Mouse (Mus musculus) monocyte, adult 5-6 weeks (primary cell): ENCODE data around the gene H2-M10.6. TPM values are rescaled to one million over a fixed set of nuclear protein-coding genes. Genes with fewer than 3 reads are reported as not detected.
A peak's percentile ranks its signal among the peaks of the same experiment; 100 is the strongest.

Source experiments
- ATAC-seq: fragments of 153-309, 156-312 bp; replicated peaks from 2 replicates; pipeline ENCODE4 v1.8.0; 2017; ENCODE audit warnings: mild to moderate bottlenecking; ENCODE audit not compliant: low TSS enrichment, insufficient number of reproducible peaks, severe bottlenecking, poor library complexity, low FRiP score
- total RNA-seq: library from RNA; stranded (forward); fragments of 200-1000, 200-491, 200-594 nt; gene quantifications from 3 replicates; pipeline ENCODE4 v1.2.3, GENCODE M21; 2017

Gene H2-M10.6
- total RNA-seq, 1 experiment from 2014 or later = not detected

- peak; percentile 98 for ATAC-seq
Measured at GRCm38 (mm10) chr17:36836874-36837647, 25.1 kb downstream of the H2-M10.6 start, which contains the start of gene Trim26. TSS of gene Trim26 (plus strand) at chr17:36837134.

- no peak for ATAC-seq
Measured at GRCm38 (mm10) chr17:36839001-36839400, 27.0 kb downstream of the H2-M10.6 start.

DNA sequence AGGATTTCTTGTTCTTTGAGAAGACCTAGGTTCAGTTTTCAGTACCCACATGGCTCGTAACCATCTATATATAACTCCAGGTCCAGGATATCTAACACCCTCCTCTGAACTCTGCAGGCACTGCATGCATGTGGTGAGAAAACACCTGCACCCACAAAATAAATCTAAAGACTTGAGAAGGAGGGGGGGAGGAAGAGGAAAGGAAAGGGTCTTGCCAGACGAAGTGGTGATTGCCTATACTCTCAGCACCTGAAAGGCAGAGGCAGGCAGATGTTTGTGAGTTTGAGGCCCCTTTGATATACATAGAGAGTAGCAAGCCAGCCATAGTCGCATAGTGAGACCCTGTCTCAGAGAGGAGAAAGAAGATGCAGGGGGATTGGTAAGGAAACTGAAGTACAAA lies 28.0 kb downstream of the H2-M10.6 start:
- ATAC-seq = no peak

DNA sequence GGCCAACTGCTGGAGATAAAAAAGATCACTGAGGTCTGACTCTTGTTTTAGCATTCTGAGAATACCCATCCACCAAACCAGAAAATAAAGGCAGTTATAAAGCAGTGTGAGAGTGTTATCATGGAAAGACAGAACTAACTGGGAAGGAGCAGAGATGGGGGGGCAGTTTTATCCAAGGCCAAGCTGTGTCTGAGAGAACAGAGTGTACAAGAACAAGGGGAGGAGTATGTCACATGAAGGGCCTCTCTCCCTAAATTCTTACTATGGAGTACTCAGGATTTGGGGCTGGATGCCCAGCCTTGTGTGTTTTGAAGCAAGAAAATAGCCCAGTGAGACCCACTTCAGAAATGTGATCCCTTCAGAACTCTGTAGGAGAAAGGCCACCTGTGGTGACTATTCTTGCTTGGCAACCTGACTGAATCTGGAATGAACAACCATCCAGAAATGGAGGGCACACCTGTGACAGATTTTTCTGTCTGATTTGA lies 29.0 kb downstream of the H2-M10.6 start:
- no peak for ATAC-seq

GRCm38 (mm10) chr17:36843696-36844095 lies 31.7 kb downstream of the H2-M10.6 start:
- no peak for ATAC-seq

DNA sequence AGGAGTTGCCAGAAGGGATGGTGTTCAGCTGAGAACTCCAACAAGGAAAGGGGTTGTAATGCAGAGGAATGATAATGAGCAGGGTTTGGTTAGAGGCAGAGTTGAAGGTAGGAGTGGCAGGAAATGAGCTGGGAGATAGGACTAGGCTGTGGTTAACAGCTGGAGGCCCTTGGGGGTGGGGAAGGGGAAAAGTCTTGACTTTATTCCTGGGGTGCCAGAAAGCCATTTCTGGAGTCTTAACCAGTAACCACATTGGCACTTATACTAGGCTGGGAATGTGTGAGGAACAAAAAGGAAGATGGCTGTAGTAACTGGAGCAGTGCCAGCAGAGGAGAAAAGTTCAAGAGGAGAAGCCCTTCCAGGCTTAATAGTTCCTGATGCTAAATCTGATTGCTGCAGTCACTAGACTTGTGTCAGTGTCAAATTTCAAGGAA lies 32.3 kb downstream of the H2-M10.6 start:
- no peak for ATAC-seq

- no peak for ATAC-seq
Measured at GRCm38 (mm10) chr17:36844725-36845124, 32.8 kb downstream of the H2-M10.6 start.

DNA sequence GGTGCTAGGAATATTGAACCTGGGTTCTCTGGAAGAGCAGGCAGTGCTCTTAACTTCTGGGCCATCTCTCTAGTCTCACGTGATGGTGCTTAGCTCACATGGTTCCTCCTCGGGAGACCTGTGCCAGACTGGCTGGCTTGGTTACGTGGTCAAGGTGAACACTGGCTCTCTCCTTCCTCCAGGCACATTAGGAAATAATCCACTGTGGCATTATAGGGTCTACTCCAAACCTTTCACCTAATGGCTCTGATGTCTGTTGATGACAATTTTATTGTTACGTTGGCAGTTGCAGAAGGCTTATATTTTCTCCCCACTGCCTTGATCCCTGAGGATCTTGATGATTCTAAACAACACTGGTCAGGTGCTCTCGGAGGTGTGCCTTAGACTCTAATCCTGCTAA lies 36.9 kb downstream of the H2-M10.6 start:
- ATAC-seq = no peak

GRCm38 (mm10) chr17:36849992-36850391 lies 38.0 kb downstream of the H2-M10.6 start:
- no peak for ATAC-seq

- no peak for ATAC-seq
Measured at GRCm38 (mm10) chr17:36851200-36851599, 39.2 kb downstream of the H2-M10.6 start.

DNA sequence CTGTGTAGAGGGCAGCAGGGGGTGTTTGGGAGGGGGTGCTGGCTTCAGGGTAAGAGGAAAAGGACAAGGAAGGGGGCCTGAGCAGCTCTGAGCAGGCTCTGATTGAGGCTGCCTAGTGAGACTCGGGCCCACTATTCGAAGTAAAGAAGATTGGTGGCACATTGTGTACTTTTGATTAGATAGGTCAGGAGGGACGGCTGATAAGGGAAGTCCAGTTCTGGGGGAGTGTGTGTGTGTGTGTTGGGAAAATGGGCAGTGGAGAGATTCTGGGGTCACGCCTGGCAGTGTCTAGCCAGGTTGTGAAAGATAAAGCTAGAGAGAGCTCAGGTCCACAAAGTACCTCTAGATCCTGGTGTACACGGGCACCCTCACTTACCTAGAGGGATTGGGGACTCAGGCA lies 39.7 kb downstream of the H2-M10.6 start:
- no peak for ATAC-seq

- ATAC-seq = no peak
Measured at GRCm38 (mm10) chr17:36855484-36855883, 43.5 kb downstream of the H2-M10.6 start.

- no peak for ATAC-seq
Measured at GRCm38 (mm10) chr17:36856236-36856635, 44.3 kb downstream of the H2-M10.6 start.

- ATAC-seq = no peak
Measured at GRCm38 (mm10) chr17:36858181-36858580, 46.2 kb downstream of the H2-M10.6 start.

- no peak for ATAC-seq
Measured at GRCm38 (mm10) chr17:36861680-36862079, 49.7 kb downstream of the H2-M10.6 start.

Other genes with a start within 250 kb of the H2-M10.6 start
- not detected in 3 replicates for gene H2-M9, start 169.5 kb upstream of the H2-M10.6 start, total RNA-seq
- not detected in 3 replicates for gene H2-M1, start 140.0 kb upstream of the H2-M10.6 start, total RNA-seq
- not detected in 3 replicates for gene H2-M10.5, start 39.3 kb upstream of the H2-M10.6 start, total RNA-seq
- gene Trim26, start 25.0 kb downstream of the H2-M10.6 start, total RNA-seq = 45.2 to 61.6 TPM (median 45.5 TPM) in 3 replicates
- not detected in 3 replicates for gene Trim15, start 55.0 kb downstream of the H2-M10.6 start, total RNA-seq
- gene Trim10, start 57.4 kb downstream of the H2-M10.6 start, total RNA-seq = 0.49 to 16.6 TPM (median 11.1 TPM) in 3 replicates
- not detected in 3 replicates for gene Trim40, start 78.0 kb downstream of the H2-M10.6 start, total RNA-seq
- not detected in 3 replicates for gene Trim31, start 85.9 kb downstream of the H2-M10.6 start, total RNA-seq
- 2.6 TPM in 1 of 3 replicates, not detected in the others for gene Rnf39, start 130.7 kb downstream of the H2-M10.6 start, total RNA-seq
- 41.5 to 96.1 TPM (median 79.2 TPM) in 3 replicates for gene Ppp1r11, start 139.6 kb downstream of the H2-M10.6 start, total RNA-seq
- 28.2 to 45.0 TPM (median 30.5 TPM) in 3 replicates for gene Znrd1, start 146.4 kb downstream of the H2-M10.6 start, total RNA-seq
- gene Znrd1as, start 146.4 kb downstream of the H2-M10.6 start, total RNA-seq = 1.1 to 4.4 TPM (median 3.4 TPM) in 3 replicates
- not detected in 3 replicates for gene 2410137M14Rik, start 169.1 kb downstream of the H2-M10.6 start, total RNA-seq
- gene H2-M5, start 177.4 kb downstream of the H2-M10.6 start, total RNA-seq = not detected in 3 replicates
- 0.64 to 3.4 TPM in 2 of 3 replicates, not detected in the other for gene Zfp57, start 189.0 kb downstream of the H2-M10.6 start, total RNA-seq
- not detected in 3 replicates for gene Mog, start 211.2 kb downstream of the H2-M10.6 start, total RNA-seq
- gene Gabbr1, start 233.8 kb downstream of the H2-M10.6 start, total RNA-seq = 20.1 to 24.2 TPM (median 24.1 TPM) in 3 replicates